21 mouse cellular contexts compared by ENCODE assay signal in the genomic region with DNA sequence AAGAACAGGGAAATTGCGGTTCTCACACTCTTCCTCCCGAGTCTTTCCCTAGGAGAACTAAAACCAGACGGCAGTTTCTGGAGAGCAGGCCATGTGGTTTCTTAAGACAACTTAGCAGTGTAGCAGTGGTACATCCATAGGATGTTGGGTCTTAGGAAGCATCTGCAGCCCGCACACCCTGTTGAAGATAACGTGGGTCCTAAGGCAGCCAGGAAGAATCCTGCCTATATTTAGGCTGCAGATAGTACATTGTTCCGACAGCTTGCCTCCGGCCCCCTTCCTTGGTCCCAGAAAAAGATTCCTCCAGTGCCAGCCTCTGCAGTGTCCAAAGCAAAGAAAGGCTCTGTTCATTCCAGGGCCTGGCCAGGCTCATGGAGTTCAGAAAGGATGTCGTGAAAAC. TPM values are rescaled to one million over a fixed set of nuclear protein-coding genes. Genes with fewer than 3 reads are reported as not detected.
"Had no signal": no experiment of that assay in that cellular context is flagged by ENCODE, and none has a peak within 500 bp of the region (broad histone marks: within the 10 kb centered on the region; RNA-seq: fewer than 3 reads in every experiment).

No protein-coding gene starts in this region.

- H3K36me3 ChIP-seq: lung, embryonic 15.5 days; midbrain, embryonic 10.5 days; midbrain, embryonic 12.5 days; neural tube, embryonic 13.5 days; neural tube, embryonic 15.5 days had no signal

- H3K4me3 ChIP-seq: lung, embryonic 15.5 days; midbrain, embryonic 10.5 days; midbrain, embryonic 12.5 days; myocyte; neural tube, embryonic 13.5 days; neural tube, embryonic 15.5 days had no signal

- ATAC-seq: liver, postnatal 0 days; lung, postnatal 0 days; midbrain, embryonic 16.5 days had no signal

- H3K9me3 ChIP-seq: lung, embryonic 15.5 days; midbrain, embryonic 10.5 days; midbrain, embryonic 12.5 days; neural tube, embryonic 13.5 days; neural tube, embryonic 15.5 days had no signal

- H3K4me1 ChIP-seq: neural tube, embryonic 15.5 days had no signal

- H3K4me2 ChIP-seq: lung, embryonic 15.5 days; midbrain, embryonic 12.5 days; neural tube, embryonic 13.5 days; neural tube, embryonic 15.5 days had no signal

- H3K27me3 ChIP-seq: lung, embryonic 15.5 days; midbrain, embryonic 12.5 days; neural tube, embryonic 13.5 days; neural tube, embryonic 15.5 days had no signal

- DNase-seq: liver, postnatal 0 days; lung, adult 2 months; lung, postnatal 4 days; midbrain, embryonic 14.5 days; retina, postnatal 1 day; right cerebral cortex, adult 18-20 months; right cerebral cortex, postnatal 25 days; right cerebral cortex, postnatal 4 days; spleen, adult 18-20 months; thymus, adult 2 months; thymus, postnatal 25 days; thymus, postnatal 4 days had no signal

- H3K9ac ChIP-seq: liver, postnatal 0 days; lung, embryonic 15.5 days; midbrain, embryonic 12.5 days; neural tube, embryonic 13.5 days; neural tube, embryonic 15.5 days had no signal

- H3K27ac ChIP-seq: lung, embryonic 15.5 days; midbrain, embryonic 10.5 days; midbrain, embryonic 12.5 days; neural tube, embryonic 13.5 days; neural tube, embryonic 15.5 days had no signal

RNA-seq across cellular contexts. Expression of gene Dgat2, which starts 16.4 kb away (rescaled TPM):
- total RNA-seq: megakaryocyte-erythroid progenitor cell, adult 5-6 weeks had no signal
